Mouse (Mus musculus) liver, postnatal 0 days (tissue): ENCODE data around the gene Slc26a10.

Experiments
- CTCF ChIP-seq: sonication (generic); IDR thresholded peaks from 2 replicates; pipeline ENCODE4 v1.5.1; 2016; ENCODE audit warnings: antibody characterized with exemption, low read depth
- EP300 ChIP-seq: IDR thresholded peaks from 2 replicates; pipeline ENCODE4 v1.6.1; 2016; ENCODE audit warnings: antibody characterized with exemption, low read depth, mild to moderate bottlenecking

- no peak for TF ChIP-seq CTCF
- no peak for TF ChIP-seq EP300
These were observed 226 bp upstream of the Slc26a10 start for GRCm38 (mm10) chr10:127180695-127181047.
